Mouse (Mus musculus) liver, embryonic 16.5 days (tissue): ENCODE measurements around the gene Ugt1a9. TPM values are rescaled to one million over a fixed set of nuclear protein-coding genes. Genes with fewer than 3 reads are reported as not detected.
"Not testable (repeated sequence)": the region's sequence is repeated elsewhere in the genome, so short reads cannot be mapped to it uniquely, and the experiment has no call there.

ENCODE experiments used
- ATAC-seq: fragments of 200-750 bp; cut with Nextera tagmentation; 2 replicates; pipeline ENCODE4 v1.8.0; 2017; ENCODE audit warnings: low read depth, mild to moderate bottlenecking, moderate number of reproducible peaks, moderate library complexity
- H3K27ac ChIP-seq: fragments of 300-500 bp; sonication (generic); 2 replicates; pipeline ENCODE4 v1.5.1; 2014; ENCODE audit warnings: mild to moderate bottlenecking, low read length
- H3K27me3 ChIP-seq: fragments of 300-500 bp; sonication (generic); 2 replicates; pipeline ENCODE4 v1.6.1; 2014; ENCODE audit warnings: low read depth, low read length, mixed read lengths; ENCODE audit not compliant: control insufficient read depth, insufficient read depth
- H3K36me3 ChIP-seq: fragments of 300-500 bp; sonication (generic); 2 replicates; pipeline ENCODE4 v1.6.1; 2014; ENCODE audit warnings: mild to moderate bottlenecking; ENCODE audit not compliant: control insufficient read depth, insufficient read depth
- H3K4me1 ChIP-seq: fragments of 300-500 bp; sonication (generic); 2 replicates; pipeline ENCODE4 v1.6.1; 2014; ENCODE audit warnings: low read depth, low read length, mixed read lengths; ENCODE audit not compliant: control insufficient read depth
- H3K4me2 ChIP-seq: fragments of 300-500 bp; sonication (generic); 2 replicates; pipeline ENCODE4 v1.6.1; 2014; ENCODE audit warnings: low read depth, low read length, mixed read lengths
- H3K4me3 ChIP-seq: fragments of 300-500 bp; sonication (generic); 2 replicates; pipeline ENCODE4 v1.5.1; 2014; ENCODE audit warnings: low read depth, mild to moderate bottlenecking, low read length
- H3K9ac ChIP-seq: fragments of 300-500 bp; sonication (generic); 2 replicates; pipeline ENCODE4 v1.6.1; 2014; ENCODE audit warnings: low read depth, low read length
- H3K9me3 ChIP-seq: fragments of 300-500 bp; sonication (generic); replicated peaks from 2 replicates; pipeline ENCODE4 v1.6.1; 2016; ENCODE audit warnings: low read length; ENCODE audit not compliant: control insufficient read depth
- WGBS: fragments of 180-500 bp; shearing (Covaris S2); extraction: QIAGEN DNeasy Blood & Tissue Kit; methylation state at CpG from one replicate; pipeline ENCODE4 v1.1.7; 2014; ENCODE audit not compliant: insufficient replicate concordance; 5-methylcytosine and 5-hydroxymethylcytosine counted together
- polyA plus RNA-seq: library from polyadenylated mRNA; unstranded; fragments of >200 nt; fragmentation: Nextera tagmentation; extraction: Ambion mirVana; gene quantifications from 2 replicates; pipeline ENCODE4 v1.2.1, GENCODE M21; 2015

Ugt1a9 gene
- polyA plus RNA-seq, 1 experiment from 2014 or later, result 0.44 TPM

- not testable (repeated sequence) for H3K9ac ChIP-seq, H3K27me3 ChIP-seq, ATAC-seq, H3K9me3 ChIP-seq, H3K27ac ChIP-seq, H3K4me1 ChIP-seq, H3K36me3 ChIP-seq, H3K4me3 ChIP-seq, H3K4me2 ChIP-seq
- 65% methylated on average over 4 of the region's 4 CpGs for WGBS
Observed at GRCm38 (mm10) chr1:88125827-88126360, 55.3 kb downstream of the Ugt1a9 start.

- ATAC-seq, H3K27ac ChIP-seq: not testable (repeated sequence)
- 60% methylated on average over 2 of the region's 2 CpGs for WGBS
Observed at GRCm38 (mm10) chr1:88129091-88129490, 58.5 kb downstream of the Ugt1a9 start.

GRCm38 (mm10) chr1:88130223-88130622 lies 59.6 kb downstream of the Ugt1a9 start:
- H3K4me2 ChIP-seq, result not testable (repeated sequence)
- WGBS, result 45% methylated on average over 1 of the region's 1 CpGs

More at GRCm38 (mm10) chr1:88129091-88129490, 58.5 kb downstream of the Ugt1a9 start:
- H3K27me3 ChIP-seq, H3K36me3 ChIP-seq, H3K4me1 ChIP-seq, H3K4me3 ChIP-seq, H3K9ac ChIP-seq, H3K4me2 ChIP-seq, H3K9me3 ChIP-seq: not testable (repeated sequence)

GRCm38 (mm10) chr1:88133908-88134456 lies 63.4 kb downstream of the Ugt1a9 start:
- H3K9ac ChIP-seq, result no peak overlapping the region
- H3K27me3 ChIP-seq, result no peaks in the 10 kb centered on the region
- H3K9me3 ChIP-seq, result no peaks in the 10 kb centered on the region
- no peak overlapping the region for H3K4me2 ChIP-seq
- H3K36me3 ChIP-seq, result no peaks in the 10 kb centered on the region
- WGBS, result 26% methylated on average over 3 of the region's 3 CpGs
- peaks cover 6% of the 10 kb centered on the region for H3K4me1 ChIP-seq
- H3K27ac ChIP-seq, result no peak overlapping the region
- no peak for ATAC-seq
- H3K4me3 ChIP-seq, result no peak overlapping the region

More at GRCm38 (mm10) chr1:88130223-88130622, 59.6 kb downstream of the Ugt1a9 start:
- not testable (repeated sequence) for H3K27ac ChIP-seq, H3K27me3 ChIP-seq, ATAC-seq, H3K9me3 ChIP-seq, H3K36me3 ChIP-seq, H3K4me1 ChIP-seq, H3K4me3 ChIP-seq, H3K9ac ChIP-seq

- H3K27ac ChIP-seq, H3K4me2 ChIP-seq, ATAC-seq: not testable (repeated sequence)
Observed at GRCm38 (mm10) chr1:88134457-88135011, 63.9 kb downstream of the Ugt1a9 start, which contains the start of gene Ugt1a6a. Gene Ugt1a6a (plus strand): TSS chr1:88134809.

GRCm38 (mm10) chr1:88135229-88135904 lies 64.8 kb downstream of the Ugt1a9 start:
- 63% methylated on average over 5 of the region's 6 CpGs for WGBS
- H3K27ac ChIP-seq, H3K27me3 ChIP-seq, H3K36me3 ChIP-seq, H3K9me3 ChIP-seq, ATAC-seq, H3K4me1 ChIP-seq, H3K9ac ChIP-seq, H3K4me2 ChIP-seq, H3K4me3 ChIP-seq: not testable (repeated sequence)

More at GRCm38 (mm10) chr1:88134457-88135011, 63.9 kb downstream of the Ugt1a9 start, which contains the start of gene Ugt1a6a:
- not testable (repeated sequence) for H3K27me3 ChIP-seq, H3K9ac ChIP-seq, H3K9me3 ChIP-seq, H3K36me3 ChIP-seq, H3K4me1 ChIP-seq, H3K4me3 ChIP-seq
- 14% methylated on average over 5 of the region's 5 CpGs for WGBS

GRCm38 (mm10) chr1:88136646-88137045 lies 66.0 kb downstream of the Ugt1a9 start:
- H3K9ac ChIP-seq, result no peak overlapping the region
- H3K36me3 ChIP-seq, result no peaks in the 10 kb centered on the region
- H3K9me3 ChIP-seq, result no peaks in the 10 kb centered on the region
- H3K27me3 ChIP-seq, result no peaks in the 10 kb centered on the region
- no peak for ATAC-seq
- peaks cover 6% of the 10 kb centered on the region for H3K4me1 ChIP-seq
- no peak overlapping the region for H3K4me2 ChIP-seq
- no peak overlapping the region for H3K27ac ChIP-seq
- whole genome bisulfite sequencing, result 51% methylated on average over 2 of the region's 2 CpGs
- no peak overlapping the region for H3K4me3 ChIP-seq

GRCm38 (mm10) chr1:88137264-88137663 lies 66.7 kb downstream of the Ugt1a9 start:
- Histone ChIP-seq H3K27me3 (no peaks in the 10 kb centered on the region), H3K4me1 (peaks cover 6% of the 10 kb centered on the region), H3K4me2 (no peak overlapping the region), H3K36me3 (no peaks in the 10 kb centered on the region), H3K27ac (no peak overlapping the region), H3K4me3 (no peak overlapping the region), H3K9ac (no peak overlapping the region), H3K9me3 (no peaks in the 10 kb centered on the region)
- no peak for ATAC-seq
- WGBS, result 65% methylated on average over 3 of the region's 3 CpGs

GRCm38 (mm10) chr1:88138145-88138544 lies 67.5 kb downstream of the Ugt1a9 start:
- no peaks in the 10 kb centered on the region for H3K27me3 ChIP-seq
- H3K9ac ChIP-seq, result no peak overlapping the region
- no peak for ATAC-seq
- H3K4me1 ChIP-seq, result peaks cover 6% of the 10 kb centered on the region
- H3K4me3 ChIP-seq, result no peak overlapping the region
- no peaks in the 10 kb centered on the region for H3K36me3 ChIP-seq
- no peak overlapping the region for H3K27ac ChIP-seq
- H3K9me3 ChIP-seq, result no peaks in the 10 kb centered on the region
- WGBS, result 71% methylated on average over 1 of the region's 1 CpGs
- no peak overlapping the region for H3K4me2 ChIP-seq
